Mouse (Mus musculus): ENCODE measurements at regions not wholly inside any gene's neighbourhood (a gene's known extent, or its start where the extent isn't known, plus 50 kb on each side); places are given as distances from the start of the nearest gene placed in this dataset.

- H3K4me3 ChIP-seq (ENCODE audit: control insufficient read depth in 1 of 2, insufficient read depth in 1 of 2, low read depth in 1 of 2, low read length in 2 of 2), result no peak overlapping the region
- WGBS, result 43% methylated on average over 1 of the region's 1 CpGs
Observed at GRCm38 (mm10) chr7:40257733-40258376, 640.3 kb upstream of the Vstm2b start.

GRCm38 (mm10) chr7:40258377-40258739, 639.8 kb upstream of the Vstm2b start:
- H3K4me1 ChIP-seq (ENCODE audit: control insufficient read depth in 2 of 2, insufficient read depth in 2 of 2, low read length in 2 of 2), result peaks cover 0 to 2% of the 10 kb centered on the region in 2 experiments; a peak in 1 of 4 replicates
- H3K9me3 ChIP-seq (ENCODE audit: control insufficient read depth, low read length), result no peaks in the 10 kb centered on the region
- no peak overlapping the region for H3K4me3 ChIP-seq (ENCODE audit: control insufficient read depth in 1 of 2, insufficient read depth in 1 of 2, low read depth in 1 of 2, low read length in 2 of 2)
- H3K27ac ChIP-seq (replicated peaks in 1 of 2; ENCODE audit: control insufficient read depth in 1 of 2, insufficient read depth in 1 of 2, low read depth in 2 of 2, low read length in 2 of 2), result no peak overlapping the region
- H3K36me3 ChIP-seq (ENCODE audit: control insufficient read depth, insufficient read depth, low read length), result no peaks in the 10 kb centered on the region
- no peak for ATAC-seq (ENCODE audit: insufficient number of reproducible peaks, insufficient read depth, low FRiP score, low read depth)
- 60% methylated on average over 6 of the region's 6 CpGs for WGBS
- H3K9ac ChIP-seq (ENCODE audit: low read length), result no peak overlapping the region
- no peak overlapping the region for H3K4me2 ChIP-seq (ENCODE audit: low read length)
- no peaks in the 10 kb centered on the region for H3K27me3 ChIP-seq (ENCODE audit: control insufficient read depth, insufficient read depth, low read length)

More at GRCm38 (mm10) chr7:40257733-40258376, 640.3 kb upstream of the Vstm2b start:
- Histone ChIP-seq H3K27me3 (ENCODE audit: control insufficient read depth, insufficient read depth, low read length) (no peaks in the 10 kb centered on the region), H3K9me3 (ENCODE audit: control insufficient read depth, low read length) (no peaks in the 10 kb centered on the region), H3K27ac (replicated peaks in 1 of 2; ENCODE audit: control insufficient read depth in 1 of 2, insufficient read depth in 1 of 2, low read depth in 2 of 2, low read length in 2 of 2) (no peak overlapping the region), H3K9ac (ENCODE audit: low read length) (no peak overlapping the region), H3K36me3 (ENCODE audit: control insufficient read depth, insufficient read depth, low read length) (no peaks in the 10 kb centered on the region), H3K4me1 (ENCODE audit: control insufficient read depth in 2 of 2, insufficient read depth in 2 of 2, low read length in 2 of 2) (peaks cover 0 to 2% of the 10 kb centered on the region in 2 experiments; a peak in 1 of 4 replicates), H3K4me2 (ENCODE audit: low read length) (no peak overlapping the region)
- ATAC-seq (ENCODE audit: insufficient number of reproducible peaks, insufficient read depth, low FRiP score, low read depth), result no peak

GRCm38 (mm10) chr7:40273459-40274072, 624.6 kb upstream of the Vstm2b start:
- H3K9ac ChIP-seq (ENCODE audit: low read length), result no peak overlapping the region
- no peak overlapping the region for H3K27ac ChIP-seq (replicated peaks in 1 of 2; ENCODE audit: control insufficient read depth in 1 of 2, insufficient read depth in 1 of 2, low read depth in 2 of 2, low read length in 2 of 2)
- WGBS, result 7% methylated on average over 2 of the region's 2 CpGs
- ATAC-seq (ENCODE audit: insufficient number of reproducible peaks, insufficient read depth, low FRiP score, low read depth), result no peak
- H3K4me1 ChIP-seq (ENCODE audit: control insufficient read depth in 2 of 2, insufficient read depth in 2 of 2, low read length in 2 of 2), result no peaks in the 10 kb centered on the region
- H3K36me3 ChIP-seq (ENCODE audit: control insufficient read depth, insufficient read depth, low read length), result no peaks in the 10 kb centered on the region
- no peak overlapping the region for H3K4me2 ChIP-seq (ENCODE audit: low read length)
- H3K9me3 ChIP-seq (ENCODE audit: control insufficient read depth, low read length), result no peaks in the 10 kb centered on the region
- no peak overlapping the region for H3K4me3 ChIP-seq (ENCODE audit: control insufficient read depth in 1 of 2, insufficient read depth in 1 of 2, low read depth in 1 of 2, low read length in 2 of 2)
- no peaks in the 10 kb centered on the region for H3K27me3 ChIP-seq (ENCODE audit: control insufficient read depth, insufficient read depth, low read length)

- Histone ChIP-seq H3K27ac (replicated peaks in 1 of 2; ENCODE audit: control insufficient read depth in 1 of 2, insufficient read depth in 1 of 2, low read depth in 2 of 2, low read length in 2 of 2) (no peak overlapping the region), H3K9ac (ENCODE audit: low read length) (no peak overlapping the region), H3K4me1 (ENCODE audit: control insufficient read depth in 2 of 2, insufficient read depth in 2 of 2, low read length in 2 of 2) (no peaks in the 10 kb centered on the region), H3K4me3 (ENCODE audit: control insufficient read depth in 1 of 2, insufficient read depth in 1 of 2, low read depth in 1 of 2, low read length in 2 of 2) (no peak overlapping the region), H3K27me3 (ENCODE audit: control insufficient read depth, insufficient read depth, low read length) (no peaks in the 10 kb centered on the region), H3K4me2 (ENCODE audit: low read length) (no peak overlapping the region), H3K36me3 (ENCODE audit: control insufficient read depth, insufficient read depth, low read length) (no peaks in the 10 kb centered on the region), H3K9me3 (ENCODE audit: control insufficient read depth, low read length) (no peaks in the 10 kb centered on the region)
- 84% methylated on average over 9 of the region's 9 CpGs for WGBS
- no peak for ATAC-seq (ENCODE audit: insufficient number of reproducible peaks, insufficient read depth, low FRiP score, low read depth)
Observed at GRCm38 (mm10) chr7:40275078-40275477, 623.0 kb upstream of the Vstm2b start.

- ATAC-seq (ENCODE audit: insufficient number of reproducible peaks, insufficient read depth, low FRiP score, low read depth), result no peak
- 58% methylated on average over 4 of the region's 4 CpGs for WGBS
Observed at GRCm38 (mm10) chr7:40275658-40276057, 622.5 kb upstream of the Vstm2b start.

GRCm38 (mm10) chr7:40276116-40276515, 622.0 kb upstream of the Vstm2b start:
- Histone ChIP-seq H3K4me1 (ENCODE audit: control insufficient read depth in 2 of 2, insufficient read depth in 2 of 2, low read length in 2 of 2) (no peaks in the 10 kb centered on the region), H3K4me3 (ENCODE audit: control insufficient read depth in 1 of 2, insufficient read depth in 1 of 2, low read depth in 1 of 2, low read length in 2 of 2) (no peak overlapping the region), H3K9me3 (ENCODE audit: control insufficient read depth, low read length) (no peaks in the 10 kb centered on the region), H3K36me3 (ENCODE audit: control insufficient read depth, insufficient read depth, low read length) (no peaks in the 10 kb centered on the region), H3K4me2 (ENCODE audit: low read length) (no peak overlapping the region), H3K27ac (replicated peaks in 1 of 2; ENCODE audit: control insufficient read depth in 1 of 2, insufficient read depth in 1 of 2, low read depth in 2 of 2, low read length in 2 of 2) (no peak overlapping the region), H3K9ac (ENCODE audit: low read length) (no peak overlapping the region), H3K27me3 (ENCODE audit: control insufficient read depth, insufficient read depth, low read length) (no peaks in the 10 kb centered on the region)
- 60% methylated on average over 5 of the region's 5 CpGs for WGBS
- no peak for ATAC-seq (ENCODE audit: insufficient number of reproducible peaks, insufficient read depth, low FRiP score, low read depth)

More at GRCm38 (mm10) chr7:40275658-40276057, 622.5 kb upstream of the Vstm2b start:
- Histone ChIP-seq H3K9me3 (ENCODE audit: control insufficient read depth, low read length) (no peaks in the 10 kb centered on the region), H3K9ac (ENCODE audit: low read length) (no peak overlapping the region), H3K36me3 (ENCODE audit: control insufficient read depth, insufficient read depth, low read length) (no peaks in the 10 kb centered on the region), H3K4me1 (ENCODE audit: control insufficient read depth in 2 of 2, insufficient read depth in 2 of 2, low read length in 2 of 2) (no peaks in the 10 kb centered on the region), H3K4me3 (ENCODE audit: control insufficient read depth in 1 of 2, insufficient read depth in 1 of 2, low read depth in 1 of 2, low read length in 2 of 2) (no peak overlapping the region), H3K27ac (replicated peaks in 1 of 2; ENCODE audit: control insufficient read depth in 1 of 2, insufficient read depth in 1 of 2, low read depth in 2 of 2, low read length in 2 of 2) (no peak overlapping the region), H3K27me3 (ENCODE audit: control insufficient read depth, insufficient read depth, low read length) (no peaks in the 10 kb centered on the region), H3K4me2 (ENCODE audit: low read length) (no peak overlapping the region)

GRCm38 (mm10) chr7:40290166-40290565, 608.0 kb upstream of the Vstm2b start:
- Histone ChIP-seq H3K4me1 (ENCODE audit: control insufficient read depth in 2 of 2, insufficient read depth in 2 of 2, low read length in 2 of 2) (no peaks in the 10 kb centered on the region), H3K36me3 (ENCODE audit: control insufficient read depth, insufficient read depth, low read length) (no peaks in the 10 kb centered on the region), H3K4me2 (ENCODE audit: low read length) (no peak overlapping the region), H3K27me3 (ENCODE audit: control insufficient read depth, insufficient read depth, low read length) (no peaks in the 10 kb centered on the region), H3K9me3 (ENCODE audit: control insufficient read depth, low read length) (no peaks in the 10 kb centered on the region), H3K27ac (replicated peaks in 1 of 2; ENCODE audit: control insufficient read depth in 1 of 2, insufficient read depth in 1 of 2, low read depth in 2 of 2, low read length in 2 of 2) (no peak overlapping the region), H3K9ac (ENCODE audit: low read length) (no peak overlapping the region), H3K4me3 (ENCODE audit: control insufficient read depth in 1 of 2, insufficient read depth in 1 of 2, low read depth in 1 of 2, low read length in 2 of 2) (no peak overlapping the region)
- 71% methylated on average over 3 of the region's 3 CpGs for WGBS
- no peak for ATAC-seq (ENCODE audit: insufficient number of reproducible peaks, insufficient read depth, low FRiP score, low read depth)

GRCm38 (mm10) chr7:40310558-40310957, 587.6 kb upstream of the Vstm2b start:
- Histone ChIP-seq H3K4me2 (ENCODE audit: low read length) (no peak overlapping the region), H3K4me3 (ENCODE audit: control insufficient read depth in 1 of 2, insufficient read depth in 1 of 2, low read depth in 1 of 2, low read length in 2 of 2) (no peak overlapping the region), H3K27ac (replicated peaks in 1 of 2; ENCODE audit: control insufficient read depth in 1 of 2, insufficient read depth in 1 of 2, low read depth in 2 of 2, low read length in 2 of 2) (no peak overlapping the region), H3K4me1 (ENCODE audit: control insufficient read depth in 2 of 2, insufficient read depth in 2 of 2, low read length in 2 of 2) (no peaks in the 10 kb centered on the region), H3K27me3 (ENCODE audit: control insufficient read depth, insufficient read depth, low read length) (no peaks in the 10 kb centered on the region), H3K9me3 (ENCODE audit: control insufficient read depth, low read length) (no peaks in the 10 kb centered on the region), H3K36me3 (ENCODE audit: control insufficient read depth, insufficient read depth, low read length) (no peaks in the 10 kb centered on the region), H3K9ac (ENCODE audit: low read length) (no peak overlapping the region)
- no peak for ATAC-seq (ENCODE audit: insufficient number of reproducible peaks, insufficient read depth, low FRiP score, low read depth)
- WGBS, result 21% methylated on average over 2 of the region's 2 CpGs
